Mouse (Mus musculus): ENCODE measurements around the gene Mdga1.

Mdga1 gene

GRCm38 (mm10) chr17:29920089-29920488 is 49.8 kb downstream of the Mdga1 start:
- no peak for DNase-seq (ENCODE audit: low spot score in 2 of 2)

- DNase-seq (ENCODE audit: low spot score in 2 of 2): no peak
Measured at GRCm38 (mm10) chr17:29919552-29919920, 50.4 kb downstream of the Mdga1 start.

GRCm38 (mm10) chr17:29918791-29919551 is 50.9 kb downstream of the Mdga1 start:
- DNase-seq (ENCODE audit: low spot score in 2 of 2): no peak

GRCm38 (mm10) chr17:29916968-29917367 is 52.9 kb downstream of the Mdga1 start:
- no peak for DNase-seq (ENCODE audit: low spot score in 2 of 2)

- no peak for DNase-seq (ENCODE audit: low spot score in 2 of 2)
Measured at GRCm38 (mm10) chr17:29915820-29916219, 54.1 kb downstream of the Mdga1 start.

GRCm38 (mm10) chr17:29913301-29913965 is 56.5 kb downstream of the Mdga1 start:
- DNase-seq (ENCODE audit: low spot score in 2 of 2): no peak

GRCm38 (mm10) chr17:29912733-29913132 is 57.2 kb downstream of the Mdga1 start:
- no peak for DNase-seq (ENCODE audit: low spot score in 2 of 2)

GRCm38 (mm10) chr17:29909031-29909430 is 60.9 kb downstream of the Mdga1 start:
- no peak for DNase-seq (ENCODE audit: low spot score in 2 of 2)

- DNase-seq (ENCODE audit: low spot score in 2 of 2): no peak
Measured at GRCm38 (mm10) chr17:29904694-29905093, 65.2 kb downstream of the Mdga1 start.

GRCm38 (mm10) chr17:29902406-29903155 is 67.3 kb downstream of the Mdga1 start:
- no peak for DNase-seq (ENCODE audit: low spot score in 2 of 2)

- DNase-seq (ENCODE audit: low spot score in 2 of 2): no peak
Measured at GRCm38 (mm10) chr17:29900289-29900688, 69.6 kb downstream of the Mdga1 start.

GRCm38 (mm10) chr17:29896181-29897054 is 73.5 kb downstream of the Mdga1 start:
- no peak for DNase-seq (ENCODE audit: low spot score in 2 of 2)

- no peak for DNase-seq (ENCODE audit: low spot score in 2 of 2)
Measured at GRCm38 (mm10) chr17:29895566-29895965, 74.3 kb downstream of the Mdga1 start.

GRCm38 (mm10) chr17:29894965-29895364 is 74.9 kb downstream of the Mdga1 start:
- no peak for DNase-seq (ENCODE audit: low spot score in 2 of 2)

- DNase-seq (ENCODE audit: low spot score in 2 of 2): no peak
Measured at GRCm38 (mm10) chr17:29890451-29891110, 79.3 kb downstream of the Mdga1 start.

GRCm38 (mm10) chr17:29888981-29889980 is 80.6 kb downstream of the Mdga1 start:
- peak; percentile 11 to 14 for DNase-seq (ENCODE audit: low spot score in 2 of 2)

- DNase-seq (ENCODE audit: low spot score in 2 of 2): peak; percentile 14 to 27
Measured at GRCm38 (mm10) chr17:29887881-29888826, 81.7 kb downstream of the Mdga1 start.

GRCm38 (mm10) chr17:29887271-29887880 is 82.5 kb downstream of the Mdga1 start:
- DNase-seq (ENCODE audit: low spot score in 2 of 2): peak; percentile 24 to 39
